Mouse (Mus musculus) lung, adult 2 months (tissue): Measurements from ENCODE around the gene Nat9. TPM values are rescaled to one million over a fixed set of nuclear protein-coding genes. Genes with fewer than 3 reads are reported as not detected.
A peak's percentile ranks its signal among the peaks of the same experiment; 100 is the strongest.

Experiments
- DNase-seq: peaks from one replicate; pipeline ENCODE4 v3.0.0; 2022
- H3K4me1 ChIP-seq: fragments of 200-500 bp; 2 replicates; pipeline ENCODE4 v1.6.1; 2011; ENCODE audit warnings: low read length; ENCODE audit not compliant: control insufficient read depth, insufficient read depth
- H3K4me3 ChIP-seq: fragments of 200-500 bp; replicated peaks from 2 replicates; pipeline ENCODE3; 2011; ENCODE audit warnings: low read depth, mild to moderate bottlenecking, control low read depth, low read length; ENCODE audit errors: extremely low read depth
- CTCF ChIP-seq: fragments of 200-500 bp; IDR thresholded peaks from 2 replicates; pipeline ENCODE4 v1.5.1; 2011; ENCODE audit warnings: mild to moderate bottlenecking, low read length, control low read depth; ENCODE audit not compliant: insufficient read depth
- POLR2A ChIP-seq: fragments of 200-500 bp; IDR thresholded peaks from 2 replicates; pipeline ENCODE4 v1.6.1; 2011; ENCODE audit warnings: low read depth, mild to moderate bottlenecking, control low read depth, low read length, borderline replicate concordance; ENCODE audit errors: extremely low read depth
- WGBS: fragments of 180-500 bp; shearing (Covaris S2); methylation state at CpG from one replicate; pipeline ENCODE4 v1.1.7; 2018; 5-methylcytosine and 5-hydroxymethylcytosine counted together
- polyA plus RNA-seq: library from polyadenylated mRNA; depleted of rRNA; stranded (reverse); fragments of >200 nt; gene quantifications from 2 replicates; pipeline ENCODE4 v1.2.3, GENCODE M21; 2012; rRNA removed

Nat9 gene
- polyA plus RNA-seq, 1 experiment = 26.4 TPM

DNA sequence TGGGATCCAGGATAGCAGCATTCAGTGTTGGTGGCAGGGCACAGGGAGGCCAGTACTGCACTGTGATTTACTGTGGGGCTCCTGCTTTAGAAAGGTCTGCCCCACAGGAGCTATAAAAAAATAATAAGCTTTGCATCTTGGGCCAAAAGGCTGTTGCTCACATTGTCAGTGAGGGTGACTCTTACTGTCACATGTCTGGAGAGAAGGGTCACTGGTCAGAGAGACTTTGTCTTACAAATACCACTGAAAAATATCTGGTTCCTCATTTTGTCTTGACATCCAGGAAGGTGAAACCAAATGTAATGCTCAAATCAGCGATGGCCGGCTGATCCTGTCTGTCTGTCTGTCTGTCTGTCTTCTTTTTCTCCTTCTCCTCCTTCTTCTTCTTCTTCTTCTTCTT is 45.7 kb downstream of the Nat9 start:
- Histone ChIP-seq H3K4me1 (no peaks in the 10 kb centered on the region), H3K4me3 (no peak overlapping the region)
- WGBS = 72% methylated on average over 2 of the region's 2 CpGs
- TF ChIP-seq CTCF (no peak), POLR2A (no peak)
- DNase-seq = no peak

DNA sequence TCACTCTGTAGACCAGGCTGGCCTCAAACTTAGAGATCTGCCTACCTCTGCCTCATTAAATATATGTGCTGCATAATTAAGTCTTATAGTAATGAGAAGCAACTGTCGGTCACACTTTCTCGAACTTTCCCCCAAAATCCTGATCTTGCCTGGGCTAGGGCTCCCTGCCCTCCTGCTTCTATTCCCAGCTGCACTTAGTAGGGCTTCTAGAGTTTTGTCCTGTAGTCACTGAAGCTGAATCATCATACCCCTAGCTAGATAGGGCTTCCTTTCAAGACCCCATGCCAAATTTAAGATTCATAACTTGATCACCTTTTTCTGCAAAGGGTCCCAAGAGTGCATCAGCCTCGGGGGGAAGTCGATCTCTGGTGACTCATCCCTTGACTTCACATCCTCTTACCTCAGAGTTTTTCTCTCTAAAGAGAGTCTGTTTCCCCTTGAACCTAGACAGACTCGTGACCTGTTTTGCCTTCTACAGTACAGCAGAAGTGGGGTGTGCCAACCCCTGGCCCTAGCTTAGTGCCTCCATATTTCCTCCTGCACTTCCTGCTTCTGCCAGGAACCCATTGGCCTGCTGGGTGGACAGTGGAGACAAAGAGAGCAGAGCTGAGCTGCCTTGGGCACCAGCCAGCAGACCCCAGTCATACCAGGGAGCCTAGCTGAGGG is 48.9 kb downstream of the Nat9 start:
- DNase-seq = no peak
- 54% methylated on average over 5 of the region's 5 CpGs for WGBS
- TF ChIP-seq POLR2A = no peak
- no peak for TF ChIP-seq CTCF
- Histone ChIP-seq H3K4me3 (no peak overlapping the region), H3K4me1 (no peaks in the 10 kb centered on the region)

- no peaks in the 10 kb centered on the region for H3K4me1 ChIP-seq
- 56% methylated on average over 8 of the region's 8 CpGs for WGBS
- peak within 1 kb of the TSS; percentile 25 for H3K4me3 ChIP-seq
- TF ChIP-seq POLR2A (peak; percentile 46; the same call in 1 of the 2 replicates), CTCF (no peak)
- no peak for DNase-seq
Observed at GRCm38 (mm10) chr11:115133800-115134199, 53.9 kb downstream of the Nat9 start, which contains the start of gene Cd300lf. Cd300lf (minus strand) TSS chr11:115133992.

Other genes starting within 250 kb of the Nat9 start
- 0.68 and 1.2 TPM in 2 replicates for gene Cd300c, start 218.7 kb downstream of the Nat9 start, polyA plus RNA-seq
- 2.9 and 5.4 TPM in 2 replicates for gene Cd300ld, start 197.9 kb downstream of the Nat9 start, polyA plus RNA-seq
- 15.5 and 24.6 TPM in 2 replicates for gene Cd300c2, start 186.0 kb downstream of the Nat9 start, polyA plus RNA-seq
- 0.18 and 0.32 TPM in 2 replicates for gene Cd300ld2, start 171.7 kb downstream of the Nat9 start, polyA plus RNA-seq
- 0.43 and 0.77 TPM in 2 replicates for gene Cd300ld4, start 160.8 kb downstream of the Nat9 start, polyA plus RNA-seq
- gene Cd300ld5, start 150.1 kb downstream of the Nat9 start, polyA plus RNA-seq = 2.2 and 2.3 TPM in 2 replicates
- gene Cd300ld3, start 139.4 kb downstream of the Nat9 start, polyA plus RNA-seq = 18.6 and 25.0 TPM in 2 replicates
- gene Cd300e, start 125.7 kb downstream of the Nat9 start, polyA plus RNA-seq = 2.1 and 2.6 TPM in 2 replicates
- gene Rab37, start 96.4 kb downstream of the Nat9 start, polyA plus RNA-seq = 0.58 and 1.1 TPM in 2 replicates
- gene Cd300lf, start 53.9 kb downstream of the Nat9 start, polyA plus RNA-seq = 12.2 and 20.6 TPM in 2 replicates
- 46.8 and 60.1 TPM in 2 replicates for gene Slc9a3r1, start 24.5 kb downstream of the Nat9 start, polyA plus RNA-seq
- 19.1 and 21.6 TPM in 2 replicates for gene Tmem104, start 372 bp downstream of the Nat9 start, polyA plus RNA-seq
- 4.8 and 6.5 TPM in 2 replicates for gene Grin2c, start 79.4 kb upstream of the Nat9 start, polyA plus RNA-seq
- gene Fdxr, start 89.2 kb upstream of the Nat9 start, polyA plus RNA-seq = 11.1 and 13.0 TPM in 2 replicates
- 2.8 and 3.8 TPM in 2 replicates for gene Fads6, start 109.8 kb upstream of the Nat9 start, polyA plus RNA-seq
- gene Otop2, start 119.3 kb upstream of the Nat9 start, polyA plus RNA-seq = 8.3 TPM in 1 of 2 replicates, not detected in the other
- 0.11 and 0.17 TPM in 2 replicates for gene Ush1g, start 134.2 kb upstream of the Nat9 start, polyA plus RNA-seq
- 0.05 and 7.8 TPM in 2 replicates for gene Otop3, start 146.9 kb upstream of the Nat9 start, polyA plus RNA-seq
- gene Hid1, start 179.9 kb upstream of the Nat9 start, polyA plus RNA-seq = 43.3 and 45.0 TPM in 2 replicates
- gene Cdr2l, start 194.1 kb upstream of the Nat9 start, polyA plus RNA-seq = 29.1 and 33.8 TPM in 2 replicates
- gene Mrpl58, start 215.9 kb upstream of the Nat9 start, polyA plus RNA-seq = 52.3 and 80.8 TPM in 2 replicates
- 52.4 and 108 TPM in 2 replicates for gene Atp5h, start 232.1 kb upstream of the Nat9 start, polyA plus RNA-seq
- 33.3 and 36.6 TPM in 2 replicates for gene Kctd2, start 232.3 kb upstream of the Nat9 start, polyA plus RNA-seq